Mouse (Mus musculus) skeletal muscle tissue, adult 2 months (tissue): ENCODE measurements at regions not wholly inside any gene's neighbourhood (a gene's known extent, or its start where the extent isn't known, plus 50 kb on each side); places are given as distances from the start of the nearest gene placed in this dataset.

ENCODE experiments used
- DNase-seq: peaks from one replicate; pipeline ENCODE4 v3.0.0-alpha.2; 2012; ENCODE audit warnings: low read depth, low spot score

GRCm38 (mm10) chr2:178710001-178710400, 279.7 kb downstream of the Cdh26 start:
- DNase-seq = no peak

- no peak for DNase-seq
These were observed 281.3 kb downstream of the Cdh26 start for GRCm38 (mm10) chr2:178711587-178712080.

GRCm38 (mm10) chr2:178712391-178712892, 282.1 kb downstream of the Cdh26 start:
- no peak for DNase-seq

- no peak for DNase-seq
These were observed 285.3 kb downstream of the Cdh26 start for GRCm38 (mm10) chr2:178715500-178716245.

GRCm38 (mm10) chr2:178718048-178718447, 287.7 kb downstream of the Cdh26 start:
- DNase-seq = no peak

DNA sequence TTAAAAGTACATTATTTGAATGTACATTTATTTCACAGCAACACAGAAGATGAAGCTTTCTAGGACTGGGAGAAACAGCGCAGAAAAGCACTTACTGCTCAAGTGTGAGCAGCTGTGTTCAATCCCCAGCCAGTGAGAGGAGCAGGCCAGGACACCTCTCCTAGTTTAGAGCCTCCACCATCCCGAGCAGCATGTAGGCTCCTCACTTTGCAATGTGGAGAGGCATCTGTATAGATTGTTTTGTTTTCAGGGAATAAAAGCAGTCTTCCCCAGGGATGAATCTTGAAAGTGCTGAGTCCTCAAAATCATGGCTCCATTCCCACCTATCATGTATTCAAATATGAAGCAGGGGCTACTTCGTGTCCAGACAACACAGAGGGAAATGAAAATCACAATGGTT, 293.1 kb downstream of the Cdh26 start:
- no peak for DNase-seq

- no peak for DNase-seq
These were observed 293.9 kb downstream of the Cdh26 start for GRCm38 (mm10) chr2:178724228-178724627.

- DNase-seq = no peak
These were observed 297.8 kb downstream of the Cdh26 start for GRCm38 (mm10) chr2:178727930-178728793.

- DNase-seq = no peak
These were observed 298.4 kb downstream of the Cdh26 start for GRCm38 (mm10) chr2:178728794-178729120.

GRCm38 (mm10) chr2:178735099-178735498, 304.8 kb downstream of the Cdh26 start:
- no peak for DNase-seq

GRCm38 (mm10) chr2:178744617-178745016, 314.3 kb downstream of the Cdh26 start:
- DNase-seq = no peak

DNA sequence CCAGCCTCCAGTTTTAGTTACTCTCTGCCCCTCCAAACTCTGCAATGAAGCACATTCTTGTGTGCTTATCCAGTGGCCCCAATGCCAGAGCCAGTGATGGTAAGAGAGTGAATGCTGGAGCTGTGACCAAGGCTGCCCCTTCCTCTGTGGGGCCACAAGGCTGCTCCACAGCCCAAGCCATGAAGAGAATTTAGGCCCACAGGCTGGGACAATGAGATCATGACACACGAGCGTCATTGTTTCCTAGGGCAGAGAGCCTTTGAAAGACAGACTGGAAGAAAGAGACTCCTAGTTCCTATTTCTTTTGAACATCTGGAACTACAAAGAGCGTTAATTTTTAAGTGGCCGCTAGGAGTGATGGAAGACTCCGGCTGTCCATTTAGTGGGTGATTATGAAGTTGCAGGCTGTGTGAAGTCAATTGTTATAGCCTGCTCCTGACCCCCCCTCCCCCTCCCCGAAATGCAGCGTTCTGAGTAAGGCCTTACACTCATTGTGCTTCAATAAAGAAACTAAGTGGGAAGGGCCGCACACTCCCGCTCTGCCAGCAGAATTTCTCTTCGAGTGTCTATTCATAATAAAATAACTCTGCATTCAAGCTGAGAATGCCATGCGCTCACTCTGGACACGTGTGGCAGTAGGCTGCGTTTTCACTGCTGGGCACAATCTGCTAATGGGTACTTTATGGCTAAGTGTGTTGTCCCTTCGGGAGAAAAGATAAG, 315.1 kb downstream of the Cdh26 start:
- DNase-seq = no peak

- no peak for DNase-seq
These were observed 320.9 kb downstream of the Cdh26 start for GRCm38 (mm10) chr2:178751247-178751646.

DNA sequence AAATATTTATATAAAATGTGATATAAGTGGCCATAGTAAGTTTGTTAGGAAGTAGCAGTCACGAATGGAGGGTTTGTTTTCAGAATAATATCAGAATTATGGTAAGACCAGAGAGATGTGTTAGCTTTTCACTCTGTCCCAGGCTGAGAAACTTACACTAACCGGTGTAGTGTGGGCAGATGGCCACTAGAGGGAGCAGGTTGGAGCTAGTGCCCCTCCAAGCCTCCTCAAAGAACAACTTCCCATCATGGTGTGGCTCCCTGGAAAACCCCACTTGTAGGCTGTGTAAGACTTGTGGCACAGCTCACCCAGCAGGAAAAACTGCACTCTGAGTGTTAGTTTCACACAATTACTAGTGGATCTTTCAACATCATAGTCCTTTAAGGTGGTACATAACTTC, 328.0 kb downstream of the Cdh26 start:
- peak; percentile 30 for DNase-seq

DNA sequence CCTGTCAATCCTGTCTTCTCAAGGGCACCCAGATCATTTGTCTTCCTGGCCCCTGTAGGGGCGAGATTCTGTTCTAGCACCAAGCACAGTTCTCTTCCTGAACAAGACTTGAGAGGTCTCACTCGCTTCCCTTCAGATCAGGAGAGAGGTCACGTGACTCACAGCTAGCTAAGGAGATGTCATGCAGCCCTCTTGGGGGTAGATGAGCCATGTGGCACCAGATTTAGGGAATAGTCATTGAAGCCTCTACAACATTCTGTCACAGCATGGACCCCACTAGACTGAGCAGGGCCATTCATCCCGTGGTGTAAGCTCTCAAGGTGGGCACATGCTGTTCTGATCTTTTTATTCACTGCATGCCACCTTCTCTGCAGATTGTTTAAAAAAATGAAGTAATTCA, 338.2 kb downstream of the Cdh26 start:
- DNase-seq = no peak

DNA sequence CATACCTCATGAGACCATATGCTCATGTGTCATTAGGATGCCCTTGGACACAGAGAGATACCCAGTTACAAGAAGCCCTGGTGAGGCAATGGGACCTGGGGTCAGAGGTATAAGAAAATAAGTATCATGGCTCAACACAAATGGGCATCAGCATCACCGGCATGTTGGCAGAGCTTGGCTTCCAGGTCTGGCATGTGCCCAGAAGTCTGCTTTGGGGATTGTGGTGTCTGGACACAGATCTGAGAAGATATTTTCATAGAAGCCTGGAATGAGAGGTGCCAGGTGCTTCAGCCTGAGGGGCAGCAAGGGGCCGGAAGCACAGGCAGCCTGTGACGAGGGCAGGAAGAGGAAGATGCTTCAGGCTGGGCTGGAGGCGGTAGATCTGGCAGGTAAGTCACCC, 338.7 kb downstream of the Cdh26 start:
- DNase-seq = no peak

GRCm38 (mm10) chr2:178771435-178771834, 341.1 kb downstream of the Cdh26 start:
- no peak for DNase-seq

DNA sequence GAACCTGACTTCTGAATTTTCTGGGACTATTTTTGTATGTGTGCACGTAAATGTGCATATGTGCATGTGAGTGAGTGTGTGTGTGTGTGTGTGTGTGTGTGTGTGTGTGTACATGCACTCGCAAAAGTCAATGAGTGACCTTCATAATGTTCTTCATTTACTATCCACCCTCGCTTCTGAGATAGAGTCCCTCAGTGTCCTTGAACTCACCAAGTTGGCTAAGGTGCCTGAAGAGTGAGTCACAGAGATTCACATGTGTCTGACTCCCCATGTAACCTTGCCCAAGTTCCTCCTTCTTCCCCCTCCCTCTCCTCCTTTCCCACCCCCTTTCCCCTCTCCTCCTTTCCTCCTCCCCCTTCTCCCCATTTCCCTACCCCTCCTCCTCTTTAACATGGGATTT, 341.6 kb downstream of the Cdh26 start:
- DNase-seq = no peak

GRCm38 (mm10) chr2:178784822-178785589, 354.7 kb downstream of the Cdh26 start:
- no peak for DNase-seq

DNA sequence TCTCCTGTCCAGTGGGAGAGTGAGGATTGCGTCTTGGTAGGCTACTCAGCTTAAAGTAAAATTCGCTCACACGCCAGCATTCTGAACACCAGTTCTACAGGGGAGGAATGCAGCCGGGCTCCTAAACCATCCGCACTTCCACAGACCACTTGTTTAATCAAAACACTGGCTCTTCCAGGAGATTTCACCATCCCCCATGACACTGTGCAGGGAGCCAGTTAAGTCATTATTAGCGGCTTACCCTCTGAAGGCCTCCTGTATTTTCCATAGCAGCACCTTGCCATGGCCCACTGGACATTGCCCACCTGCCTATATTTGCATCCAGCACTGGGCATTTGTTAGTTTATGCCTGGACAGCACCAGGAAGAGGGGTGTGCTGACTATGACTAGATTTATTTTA, 355.5 kb downstream of the Cdh26 start:
- DNase-seq = no peak

- peak; percentile 46 for DNase-seq
These were observed 365.5 kb downstream of the Cdh26 start for GRCm38 (mm10) chr2:178795841-178796240.
